Mouse (Mus musculus) embryonic facial prominence, embryonic 12.5 days (tissue): ENCODE data around the gene Trip10. TPM values are rescaled to one million over a fixed set of nuclear protein-coding genes. Genes with fewer than 3 reads are reported as not detected.

ENCODE experiments used
- ATAC-seq: fragments of 200-750 bp; cut with Nextera tagmentation; 2 replicates; pipeline ENCODE4 v1.8.0; 2017; ENCODE audit not compliant: insufficient number of reproducible peaks, insufficient read depth, low FRiP score, low TSS enrichment
- H3K27ac ChIP-seq: fragments of 300-500 bp; sonication (generic); 2 replicates; pipeline ENCODE4 v1.5.1; 2016; ENCODE audit warnings: mild to moderate bottlenecking
- H3K27me3 ChIP-seq: fragments of 300-500 bp; sonication (generic); 2 replicates; pipeline ENCODE4 v1.6.1; 2016; ENCODE audit warnings: mild to moderate bottlenecking, moderate library complexity
- H3K36me3 ChIP-seq: fragments of 300-500 bp; sonication (generic); 2 replicates; pipeline ENCODE4 v1.6.1; 2016; ENCODE audit warnings: mild to moderate bottlenecking
- H3K4me1 ChIP-seq: fragments of 300-500 bp; sonication (generic); 2 replicates; pipeline ENCODE4 v1.6.1; 2016
- H3K4me2 ChIP-seq: fragments of 300-500 bp; sonication (generic); replicated peaks from 2 replicates; pipeline ENCODE4 v1.6.1; 2016; ENCODE audit warnings: mild to moderate bottlenecking, moderate library complexity
- H3K4me3 ChIP-seq: fragments of 300-500 bp; sonication (generic); 2 replicates; pipeline ENCODE4 v1.5.1; 2016; ENCODE audit warnings: mild to moderate bottlenecking
- H3K9ac ChIP-seq: fragments of 300-500 bp; sonication (generic); 2 replicates; pipeline ENCODE4 v1.6.1; 2016; ENCODE audit warnings: mild to moderate bottlenecking, moderate library complexity
- H3K9me3 ChIP-seq: fragments of 300-500 bp; sonication (generic); 2 replicates; pipeline ENCODE4 v1.6.1; 2016; ENCODE audit warnings: mild to moderate bottlenecking, moderate library complexity
- WGBS: fragments of 180-500 bp; shearing (Covaris S2); methylation state at CpG from one replicate; pipeline ENCODE4 v1.1.7; 2016; 5-methylcytosine and 5-hydroxymethylcytosine counted together
- polyA plus RNA-seq: library from polyadenylated mRNA; unstranded; fragments of >200 nt; fragmentation: Nextera tagmentation; extraction: Ambion mirVana; gene quantifications from 2 replicates; pipeline ENCODE4 v1.2.1, GENCODE M21; 2016

Gene Trip10
- polyA plus RNA-seq, 1 experiment from 2014 or later, result 35.6 TPM

DNA sequence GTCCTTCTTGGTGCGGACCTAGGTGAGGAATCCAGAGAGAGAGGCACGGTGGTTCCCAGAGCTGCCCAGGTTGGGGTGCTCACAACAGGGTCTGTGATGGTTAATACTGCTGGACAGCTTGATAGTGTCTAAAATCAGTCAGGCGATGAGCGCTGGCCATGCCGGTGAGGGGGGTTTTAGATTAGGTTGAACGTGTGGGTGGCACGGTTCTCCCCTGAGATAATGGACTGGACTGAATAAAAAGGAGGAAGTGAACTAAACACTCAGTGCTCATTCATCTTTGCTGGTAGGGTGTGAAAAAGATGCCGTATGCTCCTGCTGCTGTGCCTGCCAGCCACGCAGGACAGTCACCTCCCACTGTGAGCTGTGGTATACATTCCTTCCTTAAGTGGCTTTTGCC is 25.9 kb upstream of the Trip10 start:
- Histone ChIP-seq H3K4me3 (no peak overlapping the region), H3K9ac (no peak overlapping the region), H3K9me3 (no peaks in the 10 kb centered on the region), H3K36me3 (no peaks in the 10 kb centered on the region), H3K4me2 (no peak overlapping the region), H3K4me1 (no peaks in the 10 kb centered on the region; the same call in 1 of the 2 replicates), H3K27ac (no peak overlapping the region), H3K27me3 (0 out of 2 replicates have a peak, but pooled peaks cover 5% of the 10 kb centered on the region)
- ATAC-seq, result no peak
- 88% methylated on average over 9 of the region's 9 CpGs for WGBS

- H3K27me3 ChIP-seq, result no peaks in the 10 kb centered on the region
- 96% methylated on average over 2 of the region's 2 CpGs for WGBS
- H3K4me3 ChIP-seq, result no peak overlapping the region
- H3K9ac ChIP-seq, result no peak overlapping the region
- no peaks in the 10 kb centered on the region for H3K4me1 ChIP-seq
- no peaks in the 10 kb centered on the region for H3K9me3 ChIP-seq
- no peak overlapping the region for H3K27ac ChIP-seq
- no peaks in the 10 kb centered on the region for H3K36me3 ChIP-seq
- H3K4me2 ChIP-seq, result no peak overlapping the region
- ATAC-seq, result no peak
Observed at GRCm38 (mm10) chr17:57227468-57227867, 21.8 kb upstream of the Trip10 start.

GRCm38 (mm10) chr17:57228014-57228413 is 21.2 kb upstream of the Trip10 start, which contains the start of gene C3:
C3 (minus strand) TSS chr17:57228136.
- Histone ChIP-seq H3K9ac (no peak within 1 kb of the TSS), H3K9me3 (no peaks in the 10 kb centered on the region), H3K27ac (no peak within 1 kb of the TSS), H3K27me3 (no peaks in the 10 kb centered on the region), H3K4me1 (no peaks in the 10 kb centered on the region), H3K4me3 (no peak within 1 kb of the TSS), H3K36me3 (no peaks in the 10 kb centered on the region), H3K4me2 (no peak within 1 kb of the TSS)
- WGBS, result 71% methylated on average over 3 of the region's 3 CpGs
- no peak for ATAC-seq

GRCm38 (mm10) chr17:57228873-57229272 is 20.4 kb upstream of the Trip10 start:
- H3K4me2 ChIP-seq, result no peak overlapping the region
- no peak overlapping the region for H3K9ac ChIP-seq
- H3K36me3 ChIP-seq, result no peaks in the 10 kb centered on the region
- H3K4me3 ChIP-seq, result no peak overlapping the region
- H3K9me3 ChIP-seq, result no peaks in the 10 kb centered on the region
- ATAC-seq, result no peak
- WGBS, result 77% methylated on average over 3 of the region's 3 CpGs
- no peak overlapping the region for H3K27ac ChIP-seq
- no peaks in the 10 kb centered on the region for H3K4me1 ChIP-seq
- no peaks in the 10 kb centered on the region for H3K27me3 ChIP-seq

DNA sequence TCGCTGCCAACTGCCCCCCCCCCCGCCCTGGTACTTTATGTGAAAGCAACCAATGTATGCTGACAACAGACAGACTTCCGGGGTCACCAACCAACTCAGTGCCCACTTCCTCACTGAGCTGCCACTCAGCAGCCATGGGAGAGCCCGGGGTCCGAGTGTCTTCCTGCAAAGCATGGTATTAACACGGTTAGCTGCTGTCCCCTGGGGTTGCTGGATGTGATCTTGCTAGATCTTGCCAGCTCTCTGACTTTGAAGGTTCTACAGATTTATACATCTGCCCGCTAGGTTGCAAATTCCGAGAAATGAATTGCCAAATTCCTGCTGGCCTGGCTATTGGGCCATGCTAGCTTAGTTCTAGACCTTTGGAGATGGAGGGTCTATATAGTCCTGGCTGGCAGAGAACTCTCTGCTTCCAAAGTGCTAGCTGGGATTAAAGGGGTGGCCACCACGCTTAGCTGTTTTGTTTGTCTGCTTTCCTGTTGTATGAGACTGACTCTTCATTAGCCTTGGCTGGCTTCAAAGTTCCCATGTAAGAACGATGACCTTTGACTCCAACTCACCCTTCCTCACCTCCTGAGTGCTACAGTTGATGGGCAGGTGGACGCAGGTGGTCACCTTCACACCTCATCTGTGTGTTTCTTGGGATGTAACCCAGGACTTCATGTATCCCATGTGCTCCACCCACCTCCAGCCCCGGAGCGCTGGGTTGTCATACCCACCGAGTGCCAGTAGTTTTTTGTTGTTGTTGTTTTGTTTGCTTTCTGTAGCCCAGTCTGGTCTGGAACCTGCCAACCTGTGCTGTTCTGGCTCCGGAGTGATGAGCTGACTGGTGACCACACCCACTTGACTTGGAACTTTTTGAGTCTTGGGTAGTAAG is 19.2 kb upstream of the Trip10 start:
- H3K4me3 ChIP-seq, result no peak overlapping the region
- H3K4me1 ChIP-seq, result no peaks in the 10 kb centered on the region
- H3K4me2 ChIP-seq, result no peak overlapping the region
- no peak for ATAC-seq
- WGBS, result 80% methylated on average over 15 of the region's 15 CpGs
- no peak overlapping the region for H3K9ac ChIP-seq
- no peak overlapping the region for H3K27ac ChIP-seq
- no peaks in the 10 kb centered on the region for H3K27me3 ChIP-seq
- peaks cover 8% of the 10 kb centered on the region; the same call in 1 of the 2 replicates for H3K36me3 ChIP-seq
- H3K9me3 ChIP-seq, result no peaks in the 10 kb centered on the region

- Histone ChIP-seq H3K4me1 (no peaks in the 10 kb centered on the region), H3K36me3 (peaks cover 15% of the 10 kb centered on the region), H3K27ac (no peak overlapping the region), H3K9ac (no peak overlapping the region), H3K4me2 (no peak overlapping the region), H3K4me3 (no peak overlapping the region), H3K9me3 (no peaks in the 10 kb centered on the region), H3K27me3 (no peaks in the 10 kb centered on the region)
- 52% methylated on average over 6 of the region's 6 CpGs for WGBS
- ATAC-seq, result no peak
Observed at GRCm38 (mm10) chr17:57230728-57231125, 18.5 kb upstream of the Trip10 start.

- H3K36me3 ChIP-seq, result peaks cover 21% of the 10 kb centered on the region
- H3K27me3 ChIP-seq, result no peaks in the 10 kb centered on the region
- H3K27ac ChIP-seq, result no peak overlapping the region
- no peak overlapping the region for H3K9ac ChIP-seq
- no peaks in the 10 kb centered on the region for H3K9me3 ChIP-seq
- H3K4me1 ChIP-seq, result no peaks in the 10 kb centered on the region
- ATAC-seq, result no peak
- no peak overlapping the region for H3K4me3 ChIP-seq
- no peak overlapping the region for H3K4me2 ChIP-seq
Observed at GRCm38 (mm10) chr17:57231321-57231771, 17.9 kb upstream of the Trip10 start.

DNA sequence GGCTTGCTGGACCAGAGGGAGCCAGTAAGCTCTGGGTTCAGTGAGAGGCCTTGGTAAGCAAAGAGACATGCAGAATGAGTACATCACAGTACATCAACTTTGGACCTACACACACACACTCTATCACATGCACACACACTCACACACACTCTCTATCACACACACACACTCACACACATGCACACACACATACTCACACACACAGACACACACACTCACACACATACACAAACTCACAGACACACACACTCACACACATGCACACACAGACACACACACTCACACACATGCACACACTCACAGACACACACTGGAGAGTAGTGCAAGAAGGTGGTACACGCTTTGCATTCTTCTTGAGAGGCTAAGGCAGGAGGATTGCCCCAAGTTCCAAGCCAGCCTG is 17.1 kb upstream of the Trip10 start:
- Histone ChIP-seq H3K4me3 (no peak overlapping the region), H3K36me3 (peaks cover 29% of the 10 kb centered on the region), H3K27me3 (no peaks in the 10 kb centered on the region), H3K9me3 (no peaks in the 10 kb centered on the region), H3K9ac (no peak overlapping the region), H3K27ac (no peak overlapping the region), H3K4me2 (no peak overlapping the region), H3K4me1 (no peaks in the 10 kb centered on the region)
- WGBS, result 83% methylated on average over 1 of the region's 1 CpGs
- no peak for ATAC-seq

DNA sequence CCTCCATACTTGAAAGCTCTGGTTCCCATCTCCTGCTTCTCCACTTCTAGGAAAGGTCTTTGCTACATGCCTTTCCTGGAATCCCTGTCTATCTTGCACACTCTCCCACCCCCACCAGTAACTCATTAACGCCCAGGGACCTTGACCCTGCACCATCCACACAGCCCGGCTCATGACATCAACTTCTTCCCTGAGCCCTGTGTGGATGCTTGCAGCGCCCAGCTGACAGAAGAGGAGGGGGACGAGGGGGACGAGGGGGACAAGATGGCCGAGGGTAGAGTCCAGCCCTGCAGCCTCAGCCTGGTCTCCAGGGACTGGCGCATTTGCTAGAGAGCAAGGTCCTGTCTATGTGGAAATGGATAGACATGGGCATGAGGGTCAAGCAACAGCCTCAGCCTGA is 16.2 kb upstream of the Trip10 start:
- ATAC-seq, result no peak
- H3K27ac ChIP-seq, result no peak overlapping the region

GRCm38 (mm10) chr17:57234254-57234928 is 14.9 kb upstream of the Trip10 start:
- 83% methylated on average over 12 of the region's 12 CpGs for WGBS
- no peak overlapping the region for H3K9ac ChIP-seq
- H3K4me3 ChIP-seq, result no peak overlapping the region
- peaks cover 41% of the 10 kb centered on the region for H3K36me3 ChIP-seq
- no peak for ATAC-seq
- no peaks in the 10 kb centered on the region for H3K27me3 ChIP-seq
- no peak overlapping the region for H3K27ac ChIP-seq
- no peak overlapping the region for H3K4me2 ChIP-seq
- H3K9me3 ChIP-seq, result no peaks in the 10 kb centered on the region
- no peaks in the 10 kb centered on the region for H3K4me1 ChIP-seq

More for the DNA sequence above, 16.2 kb upstream of the Trip10 start:
- Histone ChIP-seq H3K4me3 (no peak overlapping the region), H3K4me2 (no peak overlapping the region), H3K36me3 (peaks cover 38% of the 10 kb centered on the region), H3K9ac (no peak overlapping the region), H3K9me3 (no peaks in the 10 kb centered on the region), H3K4me1 (no peaks in the 10 kb centered on the region), H3K27me3 (no peaks in the 10 kb centered on the region)
- 61% methylated on average over 7 of the region's 7 CpGs for WGBS

DNA sequence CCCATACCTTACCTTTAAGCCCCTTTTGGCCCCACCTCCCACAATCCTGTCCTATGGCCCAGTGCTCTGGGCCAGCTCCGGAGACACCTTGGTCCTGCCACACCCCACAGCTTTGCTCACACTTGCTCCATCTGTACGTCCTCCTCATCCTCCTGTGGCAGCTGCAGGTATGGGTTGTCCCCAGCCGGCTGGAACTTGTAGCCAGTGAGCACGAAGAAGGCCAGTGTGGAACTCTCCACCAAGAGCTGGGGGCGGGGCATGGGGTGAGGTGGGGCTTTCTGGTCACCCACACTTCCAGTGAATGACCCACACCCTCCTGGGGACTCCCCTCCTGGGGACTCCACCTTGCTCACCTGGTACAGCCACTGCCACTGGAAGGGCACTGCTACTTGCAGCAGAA is 13.5 kb upstream of the Trip10 start:
- no peak for ATAC-seq
- no peaks in the 10 kb centered on the region for H3K4me1 ChIP-seq
- no peak overlapping the region for H3K4me2 ChIP-seq
- no peak overlapping the region for H3K27ac ChIP-seq
- no peak overlapping the region for H3K4me3 ChIP-seq
- H3K27me3 ChIP-seq, result no peaks in the 10 kb centered on the region
- peaks cover 41% of the 10 kb centered on the region for H3K36me3 ChIP-seq
- no peak overlapping the region for H3K9ac ChIP-seq
- no peaks in the 10 kb centered on the region for H3K9me3 ChIP-seq
- WGBS, result 82% methylated on average over 5 of the region's 5 CpGs

DNA sequence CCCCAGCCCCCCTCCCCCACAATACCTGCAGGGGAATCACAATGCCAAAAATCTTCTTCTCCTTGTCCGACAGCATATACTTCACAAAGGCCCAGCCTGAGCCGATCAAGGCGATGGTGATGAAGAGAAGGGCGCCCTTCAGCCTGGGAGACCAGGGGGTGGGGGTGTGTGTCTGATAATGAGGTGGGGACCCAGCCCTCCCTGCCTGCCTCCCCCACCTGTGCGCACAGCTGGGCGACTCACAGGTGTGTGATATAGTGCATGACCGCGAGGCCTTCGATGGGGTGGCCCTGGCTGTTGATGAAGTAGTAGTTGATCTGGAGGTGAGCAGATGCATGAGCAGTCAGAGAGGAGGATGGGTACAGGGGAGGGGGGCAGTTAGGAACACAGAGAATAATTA is 12.1 kb upstream of the Trip10 start:
- Histone ChIP-seq H3K27ac (no peak overlapping the region), H3K36me3 (peaks cover 49% of the 10 kb centered on the region), H3K4me1 (no peaks in the 10 kb centered on the region), H3K4me3 (no peak overlapping the region), H3K27me3 (no peaks in the 10 kb centered on the region), H3K9ac (no peak overlapping the region), H3K9me3 (0 out of 2 replicates have a peak, but pooled peaks cover 5% of the 10 kb centered on the region), H3K4me2 (no peak overlapping the region)
- 97% methylated on average over 9 of the region's 9 CpGs for WGBS
- ATAC-seq, result no peak
